Mouse (Mus musculus) heart, postnatal 0 days (tissue): ENCODE data around the gene Sectm1b.

Experiments
- CTCF ChIP-seq: IDR thresholded peaks from 2 replicates; pipeline ENCODE4 v1.5.1; 2016; ENCODE audit warnings: antibody characterized with exemption, control low read depth, low read depth
- EP300 ChIP-seq: IDR thresholded peaks from 2 replicates; pipeline ENCODE4 v1.6.1; 2016; ENCODE audit warnings: antibody characterized with exemption, low read depth

DNA sequence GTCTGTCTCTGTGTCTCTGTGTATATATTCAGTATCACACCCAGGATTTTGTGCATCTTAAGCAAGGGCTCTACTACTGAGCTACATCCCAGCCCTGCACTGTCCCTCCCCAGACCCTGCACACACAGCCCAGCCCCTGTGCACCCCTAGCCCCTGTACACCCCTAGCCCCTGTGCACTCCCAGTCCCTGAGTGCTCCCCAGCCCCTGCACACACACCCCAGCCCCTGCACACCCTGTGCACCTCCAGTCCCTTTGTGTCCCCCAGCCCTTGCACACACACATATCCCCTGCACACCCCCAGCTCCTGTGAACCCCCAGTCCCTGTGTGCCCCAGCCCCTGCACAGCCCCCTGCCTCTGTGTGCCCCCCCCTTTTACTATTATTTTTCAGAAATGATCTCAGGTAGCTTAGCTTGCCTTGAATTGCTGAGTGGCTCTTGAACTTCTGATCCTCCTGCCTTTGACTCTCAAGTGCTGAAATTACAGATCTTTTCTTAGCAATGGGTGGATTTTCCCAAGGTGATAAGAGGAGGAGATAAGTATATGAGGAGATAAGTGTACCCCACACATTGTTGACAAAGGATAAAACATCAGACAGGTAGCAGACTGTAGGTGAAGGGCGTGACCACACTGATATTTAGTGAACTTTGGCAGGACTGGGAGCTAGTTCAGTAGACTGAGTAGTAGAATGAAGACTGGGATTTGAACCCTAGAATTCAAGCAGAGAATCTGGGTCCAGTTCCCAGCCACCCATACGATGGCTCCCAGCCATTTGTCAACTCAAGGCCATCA lies 26.6 kb upstream of the Sectm1b start:
- no peak for TF ChIP-seq CTCF
- no peak for TF ChIP-seq EP300
